Mouse (Mus musculus) kidney, embryonic 14.5 days (tissue): Measurements from ENCODE around the gene Kctd12. TPM values are rescaled to one million over a fixed set of nuclear protein-coding genes. Genes with fewer than 3 reads are reported as not detected.

ENCODE experiments used
- ATAC-seq: fragments of 200-750 bp; cut with Nextera tagmentation; 2 replicates; pipeline ENCODE4 v1.8.0; 2017; ENCODE audit warnings: moderate number of reproducible peaks, mild to moderate bottlenecking, moderate TSS enrichment, moderate library complexity; ENCODE audit not compliant: low FRiP score, low TSS enrichment
- H3K27ac ChIP-seq: fragments of 300-500 bp; sonication (generic); 2 replicates; pipeline ENCODE4 v1.5.1; 2014; ENCODE audit warnings: low read depth, mild to moderate bottlenecking, low read length, moderate library complexity, mixed read lengths
- H3K27me3 ChIP-seq: fragments of 300-500 bp; sonication (generic); 2 replicates; pipeline ENCODE4 v1.6.1; 2014; ENCODE audit warnings: mild to moderate bottlenecking, low read length; ENCODE audit not compliant: control insufficient read depth, insufficient read depth
- H3K36me3 ChIP-seq: fragments of 300-500 bp; sonication (generic); 2 replicates; pipeline ENCODE4 v1.6.1; 2014; ENCODE audit warnings: low read length, mixed read lengths; ENCODE audit not compliant: control insufficient read depth, insufficient read depth
- H3K4me1 ChIP-seq: fragments of 300-500 bp; sonication (generic); 2 replicates; pipeline ENCODE4 v1.6.1; 2014; ENCODE audit warnings: low read length, mixed read lengths; ENCODE audit not compliant: control insufficient read depth, insufficient read depth
- H3K4me2 ChIP-seq: fragments of 300-500 bp; sonication (generic); replicated peaks from 2 replicates; pipeline ENCODE4 v1.6.1; 2014; ENCODE audit warnings: low read depth, mild to moderate bottlenecking, low read length
- H3K4me3 ChIP-seq: fragments of 300-500 bp; sonication (generic); 2 replicates; pipeline ENCODE4 v1.5.1; 2014; ENCODE audit warnings: mild to moderate bottlenecking, low read length
- H3K9ac ChIP-seq: fragments of 300-500 bp; sonication (generic); 2 replicates; pipeline ENCODE4 v1.6.1; 2014; ENCODE audit warnings: low read depth, mild to moderate bottlenecking, low read length, moderate library complexity
- H3K9me3 ChIP-seq: fragments of 300-500 bp; sonication (generic); 2 replicates; pipeline ENCODE4 v1.6.1; 2016; ENCODE audit warnings: low read length; ENCODE audit not compliant: control insufficient read depth
- WGBS: fragments of 180-500 bp; shearing (Covaris S2); extraction: QIAGEN DNeasy Blood & Tissue Kit; methylation state at CpG from one replicate; pipeline ENCODE4 v1.1.7; 2014; 5-methylcytosine and 5-hydroxymethylcytosine counted together
- polyA plus RNA-seq: library from polyadenylated mRNA; unstranded; fragments of >200 nt; fragmentation: Nextera tagmentation; extraction: Ambion mirVana; gene quantifications from 2 replicates; pipeline ENCODE4 v1.2.1, GENCODE M21; 2014

The Kctd12 gene
- polyA plus RNA-seq, 1 experiment from 2014 or later, result 13.4 TPM

- no peak for ATAC-seq
- 48% methylated on average over 10 of the region's 10 CpGs for WGBS
Measured at GRCm38 (mm10) chr14:102979831-102980230, 2.6 kb downstream of the Kctd12 start.

GRCm38 (mm10) chr14:102975865-102976264 lies 6.6 kb downstream of the Kctd12 start:
- Histone ChIP-seq H3K4me2 (no peak overlapping the region), H3K9me3 (no peaks in the 10 kb centered on the region), H3K4me3 (no peak overlapping the region), H3K36me3 (no peaks in the 10 kb centered on the region), H3K27me3 (no peaks in the 10 kb centered on the region), H3K4me1 (no peaks in the 10 kb centered on the region), H3K27ac (no peak overlapping the region), H3K9ac (no peak overlapping the region)
- WGBS, result 82% methylated on average over 6 of the region's 6 CpGs
- no peak for ATAC-seq

More at GRCm38 (mm10) chr14:102979831-102980230, 2.6 kb downstream of the Kctd12 start:
- H3K27me3 ChIP-seq, result no peaks in the 10 kb centered on the region; the same call in 1 of the 2 replicates
- H3K9ac ChIP-seq, result no peak overlapping the region
- H3K4me1 ChIP-seq, result no peaks in the 10 kb centered on the region
- H3K36me3 ChIP-seq, result no peaks in the 10 kb centered on the region
- H3K9me3 ChIP-seq, result no peaks in the 10 kb centered on the region
- H3K4me3 ChIP-seq, result peak overlapping the region; percentile 21; the same call in 1 of the 2 replicates
- no peak overlapping the region for H3K27ac ChIP-seq
- H3K4me2 ChIP-seq, result peak overlapping the region; percentile 82

- Histone ChIP-seq H3K36me3 (no peaks in the 10 kb centered on the region), H3K27me3 (no peaks in the 10 kb centered on the region), H3K9ac (no peak overlapping the region), H3K4me3 (no peak overlapping the region), H3K4me1 (no peaks in the 10 kb centered on the region), H3K4me2 (no peak overlapping the region), H3K27ac (no peak overlapping the region), H3K9me3 (no peaks in the 10 kb centered on the region)
- no peak for ATAC-seq
- 85% methylated on average over 5 of the region's 5 CpGs for WGBS
Measured at GRCm38 (mm10) chr14:102968824-102969223, 13.6 kb downstream of the Kctd12 start.

- Histone ChIP-seq H3K4me1 (no peaks in the 10 kb centered on the region), H3K9ac (no peak overlapping the region), H3K36me3 (no peaks in the 10 kb centered on the region), H3K4me3 (no peak overlapping the region), H3K27ac (no peak overlapping the region), H3K9me3 (no peaks in the 10 kb centered on the region), H3K27me3 (no peaks in the 10 kb centered on the region), H3K4me2 (no peak overlapping the region)
- WGBS, result 80% methylated on average over 7 of the region's 7 CpGs
- ATAC-seq, result no peak
Measured at GRCm38 (mm10) chr14:102966241-102966640, 16.2 kb downstream of the Kctd12 start.

GRCm38 (mm10) chr14:102965841-102966240 lies 16.6 kb downstream of the Kctd12 start:
- H3K27me3 ChIP-seq, result no peaks in the 10 kb centered on the region
- no peak overlapping the region for H3K27ac ChIP-seq
- H3K9ac ChIP-seq, result no peak overlapping the region
- H3K4me3 ChIP-seq, result no peak overlapping the region
- H3K4me2 ChIP-seq, result no peak overlapping the region
- no peaks in the 10 kb centered on the region for H3K9me3 ChIP-seq
- no peaks in the 10 kb centered on the region for H3K36me3 ChIP-seq
- H3K4me1 ChIP-seq, result no peaks in the 10 kb centered on the region
- WGBS, result 74% methylated on average over 1 of the region's 1 CpGs
- ATAC-seq, result no peak

DNA sequence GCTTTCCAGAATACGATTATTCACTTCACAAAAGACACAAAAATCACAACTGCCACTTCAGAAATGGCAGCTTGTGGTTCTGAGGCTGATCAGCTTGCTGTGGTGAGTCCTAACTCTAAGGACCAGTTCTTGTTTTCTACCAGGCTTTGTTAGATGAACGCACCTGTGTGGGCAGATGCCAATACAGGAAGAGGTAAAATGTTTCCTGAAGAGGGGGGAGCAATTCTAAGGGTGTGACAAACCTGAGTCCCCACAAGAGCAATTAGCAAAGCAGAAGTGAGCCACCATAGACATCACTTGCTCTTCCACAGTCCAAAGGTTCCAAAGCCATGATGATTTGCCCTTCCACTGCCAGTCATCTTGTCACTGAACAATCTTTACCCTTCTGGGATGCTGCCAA lies 20.4 kb downstream of the Kctd12 start:
- H3K36me3 ChIP-seq, result no peaks in the 10 kb centered on the region
- ATAC-seq, result no peak
- no peak overlapping the region for H3K4me2 ChIP-seq
- H3K27ac ChIP-seq, result no peak overlapping the region
- H3K4me1 ChIP-seq, result no peaks in the 10 kb centered on the region
- no peaks in the 10 kb centered on the region for H3K9me3 ChIP-seq
- no peak overlapping the region for H3K9ac ChIP-seq
- no peak overlapping the region for H3K4me3 ChIP-seq
- no peaks in the 10 kb centered on the region for H3K27me3 ChIP-seq
- 93% methylated on average over 2 of the region's 2 CpGs for WGBS

- H3K4me2 ChIP-seq, result no peak overlapping the region
- H3K27ac ChIP-seq, result no peak overlapping the region
- H3K27me3 ChIP-seq, result no peaks in the 10 kb centered on the region
- no peaks in the 10 kb centered on the region for H3K36me3 ChIP-seq
- no peaks in the 10 kb centered on the region for H3K4me1 ChIP-seq
- no peak overlapping the region for H3K4me3 ChIP-seq
- H3K9ac ChIP-seq, result no peak overlapping the region
- ATAC-seq, result no peak
- 23% methylated on average over 8 of the region's 8 CpGs for WGBS
- no peaks in the 10 kb centered on the region for H3K9me3 ChIP-seq
Measured at GRCm38 (mm10) chr14:102953511-102953910, 28.9 kb downstream of the Kctd12 start.

DNA sequence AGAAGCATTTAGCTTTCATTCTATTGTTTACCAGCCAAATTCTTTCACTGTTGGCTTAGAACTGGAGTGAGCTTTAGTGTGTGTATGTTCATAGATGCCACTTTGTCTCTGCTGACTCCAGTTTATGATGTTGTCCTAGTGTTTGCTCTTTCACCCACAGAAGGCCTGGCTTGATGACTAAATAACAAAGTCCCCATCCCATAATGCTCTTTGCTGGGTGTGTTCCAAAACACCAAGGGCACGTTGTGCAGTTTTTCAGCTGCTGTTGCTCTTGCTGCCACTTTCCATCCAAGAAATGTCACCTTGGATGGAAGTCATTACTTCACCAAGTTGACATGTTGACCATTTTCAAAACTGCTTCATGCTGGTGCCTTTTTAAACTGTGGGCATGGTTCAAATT lies 30.5 kb downstream of the Kctd12 start:
- no peaks in the 10 kb centered on the region for H3K27me3 ChIP-seq
- ATAC-seq, result no peak
- H3K36me3 ChIP-seq, result no peaks in the 10 kb centered on the region
- H3K4me2 ChIP-seq, result no peak overlapping the region
- no peak overlapping the region for H3K27ac ChIP-seq
- H3K4me1 ChIP-seq, result no peaks in the 10 kb centered on the region
- H3K9me3 ChIP-seq, result no peaks in the 10 kb centered on the region
- WGBS, result 76% methylated on average over 1 of the region's 1 CpGs
- H3K4me3 ChIP-seq, result no peak overlapping the region
- H3K9ac ChIP-seq, result no peak overlapping the region

DNA sequence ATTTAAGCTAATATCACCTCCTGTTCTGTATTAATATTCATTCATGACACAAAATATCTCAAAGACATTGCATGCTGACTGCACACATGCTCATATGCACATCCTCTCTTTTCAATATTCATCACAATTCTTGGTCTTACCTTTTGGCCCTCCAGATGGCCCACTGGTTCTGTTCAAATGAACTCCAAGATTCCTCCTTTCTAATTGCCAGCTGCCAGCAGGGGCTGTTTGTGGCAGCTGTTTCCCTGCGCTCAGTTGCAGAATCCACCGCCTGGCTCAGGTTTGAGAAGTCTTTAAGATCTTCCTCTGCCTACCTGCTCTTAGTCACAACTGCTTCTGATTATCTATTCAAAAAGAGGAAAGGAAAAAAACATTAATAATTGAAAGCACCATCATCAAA lies 34.6 kb downstream of the Kctd12 start:
- no peak overlapping the region for H3K9ac ChIP-seq
- no peaks in the 10 kb centered on the region for H3K27me3 ChIP-seq
- no peak for ATAC-seq
- H3K4me3 ChIP-seq, result no peak overlapping the region
- no peak overlapping the region for H3K27ac ChIP-seq
- no peaks in the 10 kb centered on the region for H3K9me3 ChIP-seq
- no peak overlapping the region for H3K4me2 ChIP-seq
- no peaks in the 10 kb centered on the region for H3K36me3 ChIP-seq
- H3K4me1 ChIP-seq, result no peaks in the 10 kb centered on the region
- WGBS, result 77% methylated on average over 2 of the region's 2 CpGs
